Mouse (Mus musculus) midbrain, postnatal 0 days (tissue): Measurements from ENCODE around the gene Lamtor1. TPM values are rescaled to one million over a fixed set of nuclear protein-coding genes. Genes with fewer than 3 reads are reported as not detected.

Experiments
- ATAC-seq: fragments of 200-750 bp; cut with Nextera tagmentation; 2 replicates; pipeline ENCODE4 v1.8.0; 2017; ENCODE audit warnings: moderate number of reproducible peaks, mild to moderate bottlenecking, moderate TSS enrichment, moderate library complexity; ENCODE audit not compliant: low FRiP score
- DNase-seq: peaks from one replicate; pipeline ENCODE4 v3.0.0-alpha.2; 2015; ENCODE audit warnings: low spot score
- H3K27ac ChIP-seq: fragments of 300-500 bp; sonication (generic); 2 replicates; pipeline ENCODE4 v1.5.1; 2014; ENCODE audit warnings: low read depth, mild to moderate bottlenecking, low read length, mixed read lengths
- H3K27me3 ChIP-seq: fragments of 300-500 bp; sonication (generic); 2 replicates; pipeline ENCODE4 v1.6.1; 2014; ENCODE audit warnings: low read length, control low read depth, mixed read lengths; ENCODE audit not compliant: insufficient read depth
- H3K36me3 ChIP-seq: fragments of 300-500 bp; sonication (generic); 2 replicates; pipeline ENCODE4 v1.6.1; 2014; ENCODE audit warnings: low read length, control low read depth, mixed read lengths; ENCODE audit not compliant: insufficient read depth
- H3K4me1 ChIP-seq: fragments of 300-500 bp; sonication (generic); 2 replicates; pipeline ENCODE4 v1.6.1; 2014; ENCODE audit warnings: mild to moderate bottlenecking, control low read depth, antibody characterized with exemption, low read length, mixed read lengths; ENCODE audit not compliant: insufficient read depth
- H3K4me2 ChIP-seq: fragments of 300-500 bp; sonication (generic); 2 replicates; pipeline ENCODE4 v1.6.1; 2014; ENCODE audit warnings: low read depth, mild to moderate bottlenecking, low read length, mixed read lengths; ENCODE audit not compliant: poor library complexity, severe bottlenecking
- H3K4me3 ChIP-seq: fragments of 300-500 bp; sonication (generic); 2 replicates; pipeline ENCODE4 v1.5.1; 2014; ENCODE audit warnings: low read depth, mild to moderate bottlenecking, low read length, moderate library complexity
- H3K9ac ChIP-seq: fragments of 300-500 bp; sonication (generic); replicated peaks from 2 replicates; pipeline ENCODE4 v1.6.1; 2014; ENCODE audit warnings: mild to moderate bottlenecking, low read length, moderate library complexity, mixed read lengths; ENCODE audit not compliant: poor library complexity, severe bottlenecking
- H3K9me3 ChIP-seq: fragments of 300-500 bp; sonication (generic); 2 replicates; pipeline ENCODE4 v1.6.1; 2016; ENCODE audit warnings: low read length, control low read depth
- CTCF ChIP-seq: IDR thresholded peaks from 2 replicates; pipeline ENCODE4 v1.5.1; 2016; ENCODE audit warnings: antibody characterized with exemption, mild to moderate bottlenecking
- WGBS: fragments of 180-500 bp; shearing (Covaris S2); extraction: QIAGEN DNeasy Blood & Tissue Kit; methylation state at CpG from one replicate; pipeline ENCODE4 v1.1.7; 2014; 5-methylcytosine and 5-hydroxymethylcytosine counted together
- polyA plus RNA-seq: library from polyadenylated mRNA; unstranded; fragments of >200 nt; fragmentation: Nextera tagmentation; extraction: Ambion mirVana; gene quantifications from 2 replicates; pipeline ENCODE4 v1.2.1, GENCODE M21; 2015
- total RNA-seq: library from RNA; depleted of rRNA; stranded (reverse); fragments of >200 nt; gene quantifications from 2 replicates; pipeline ENCODE4 v1.2.3, GENCODE M21; 2014

The Lamtor1 gene
- total and polyA plus RNA-seq, 2 experiments from 2014 or later, result 127 to 159 TPM

- Histone ChIP-seq H3K9me3 (no peaks in the 10 kb centered on the region), H3K4me3 (no peak overlapping the region), H3K27me3 (no peaks in the 10 kb centered on the region), H3K27ac (no peak overlapping the region), H3K4me1 (no peaks in the 10 kb centered on the region), H3K4me2 (no peak overlapping the region), H3K36me3 (no peaks in the 10 kb centered on the region), H3K9ac (no peak overlapping the region)
- DNase-seq (no peak), ATAC-seq (no peak)
- TF ChIP-seq CTCF, result no peak
- 95% methylated on average over 2 of the region's 2 CpGs for WGBS
Observed at GRCm38 (mm10) chr7:101962829-101963228, 57.1 kb downstream of the Lamtor1 start.

GRCm38 (mm10) chr7:101963621-101964020 lies 57.9 kb downstream of the Lamtor1 start:
- no peak for TF ChIP-seq CTCF
- Histone ChIP-seq H3K9me3 (no peaks in the 10 kb centered on the region), H3K4me1 (peaks cover under 1% of the 10 kb centered on the region; the same call in 1 of the 2 replicates), H3K4me2 (no peak overlapping the region), H3K27me3 (no peaks in the 10 kb centered on the region), H3K27ac (no peak overlapping the region), H3K9ac (no peak overlapping the region), H3K4me3 (no peak overlapping the region), H3K36me3 (no peaks in the 10 kb centered on the region)
- ATAC-seq (no peak), DNase-seq (no peak)
- 92% methylated on average over 2 of the region's 2 CpGs for WGBS

- H3K27ac ChIP-seq, result no peak overlapping the region
- DNase-seq (no peak), ATAC-seq (no peak)
- no peaks in the 10 kb centered on the region for H3K36me3 ChIP-seq
- no peak for TF ChIP-seq CTCF
- peaks cover 5% of the 10 kb centered on the region; the same call in 1 of the 2 replicates for H3K4me1 ChIP-seq
- H3K9ac ChIP-seq, result no peak overlapping the region
- H3K4me3 ChIP-seq, result no peak overlapping the region
- WGBS, result 91% methylated on average over 4 of the region's 4 CpGs
- no peaks in the 10 kb centered on the region for H3K9me3 ChIP-seq
- H3K27me3 ChIP-seq, result no peaks in the 10 kb centered on the region
- H3K4me2 ChIP-seq, result no peak overlapping the region
Observed at GRCm38 (mm10) chr7:101964551-101964950, 58.8 kb downstream of the Lamtor1 start.

- H3K9ac ChIP-seq, result no peak overlapping the region
- DNase-seq (no peak), ATAC-seq (no peak)
- TF ChIP-seq CTCF, result no peak
- 90% methylated on average over 2 of the region's 2 CpGs for WGBS
- no peak overlapping the region for H3K4me3 ChIP-seq
- H3K27ac ChIP-seq, result no peak overlapping the region
- no peak overlapping the region for H3K4me2 ChIP-seq
- H3K27me3 ChIP-seq, result no peaks in the 10 kb centered on the region
- no peaks in the 10 kb centered on the region for H3K9me3 ChIP-seq
- H3K4me1 ChIP-seq, result peaks cover 5% of the 10 kb centered on the region; the same call in 1 of the 2 replicates
- H3K36me3 ChIP-seq, result no peaks in the 10 kb centered on the region
Observed at GRCm38 (mm10) chr7:101965606-101966005, 59.9 kb downstream of the Lamtor1 start.

GRCm38 (mm10) chr7:101967256-101967655 lies 61.6 kb downstream of the Lamtor1 start:
- Histone ChIP-seq H3K4me3 (no peak overlapping the region), H3K4me1 (peaks cover 12% of the 10 kb centered on the region; the same call in 1 of the 2 replicates), H3K36me3 (no peaks in the 10 kb centered on the region), H3K9ac (no peak overlapping the region), H3K4me2 (no peak overlapping the region), H3K27me3 (no peaks in the 10 kb centered on the region), H3K9me3 (no peaks in the 10 kb centered on the region), H3K27ac (no peak overlapping the region)
- 88% methylated on average over 1 of the region's 1 CpGs for WGBS
- no peak for ATAC-seq
- DNase-seq, result peak; percentile 47
- no peak for TF ChIP-seq CTCF

GRCm38 (mm10) chr7:101968751-101969150 lies 63.0 kb downstream of the Lamtor1 start:
- H3K4me3 ChIP-seq, result no peak overlapping the region
- 64% methylated on average over 2 of the region's 2 CpGs for WGBS
- ATAC-seq, result no peak
- peak overlapping the region; percentile 99 for H3K27ac ChIP-seq
- TF ChIP-seq CTCF, result no peak
- no peak overlapping the region for H3K9ac ChIP-seq
- no peaks in the 10 kb centered on the region for H3K9me3 ChIP-seq
- no peak for DNase-seq
- no peaks in the 10 kb centered on the region for H3K27me3 ChIP-seq
- no peaks in the 10 kb centered on the region for H3K36me3 ChIP-seq
- peaks cover 12% of the 10 kb centered on the region; the same call in 1 of the 2 replicates for H3K4me1 ChIP-seq
- H3K4me2 ChIP-seq, result peak overlapping the region; percentile 58
